Mouse (Mus musculus): ENCODE measurements around the gene Rassf6.
A peak's percentile ranks its signal among the peaks of the same experiment; 100 is the strongest.

Gene Rassf6

GRCm38 (mm10) chr5:90564161-90564560, 76.3 kb downstream of the Rassf6 start:
- no peak for DNase-seq

GRCm38 (mm10) chr5:90562880-90563279, 77.6 kb downstream of the Rassf6 start:
- no peak for DNase-seq

- DNase-seq: peak; percentile 33
Observed at GRCm38 (mm10) chr5:90561721-90562275, 78.7 kb downstream of the Rassf6 start.

- DNase-seq: no peak
Observed at GRCm38 (mm10) chr5:90560743-90561142, 79.7 kb downstream of the Rassf6 start, which contains the start of gene 5830473C10Rik. TSS of gene 5830473C10Rik (plus strand) at chr5:90561107.

- DNase-seq: no peak
Observed at GRCm38 (mm10) chr5:90556052-90556451, 84.4 kb downstream of the Rassf6 start.

All from right cerebral cortex, postnatal 25 days (tissue).